Mouse (Mus musculus): ENCODE results near the gene Pdss2. TPM values are rescaled to one million over a fixed set of nuclear protein-coding genes. Genes with fewer than 3 reads are reported as not detected.

Pdss2 gene
- polyA plus RNA-seq, 1 experiment = 3.7 TPM

DNA sequence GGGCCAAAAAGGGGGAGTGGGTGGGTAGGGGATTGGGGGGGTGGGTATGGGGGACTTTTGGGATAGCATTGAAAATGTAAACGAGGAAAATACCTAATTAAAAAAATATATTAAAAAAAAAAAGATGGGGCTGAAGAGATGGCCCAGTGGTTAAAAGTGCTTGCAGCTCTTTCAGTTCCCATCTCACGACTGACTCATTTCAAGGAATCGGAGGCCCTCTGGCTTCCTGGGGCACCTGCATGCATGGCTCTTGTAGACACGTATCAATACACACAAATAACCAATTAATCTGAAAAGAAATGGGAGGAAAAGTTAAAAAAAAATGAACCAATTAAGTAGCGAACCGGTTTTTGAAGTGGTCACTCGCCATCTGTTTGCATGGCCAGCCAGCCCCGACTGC, 155.5 kb downstream of the Pdss2 start:
- Histone ChIP-seq H3K36me3 (ENCODE audit: control insufficient read depth, insufficient read depth, low read length) (no peaks in the 10 kb centered on the region), H3K4me1 (ENCODE audit: control insufficient read depth, insufficient read depth, low read length) (no peaks in the 10 kb centered on the region), H3K27me3 (ENCODE audit: control insufficient read depth, insufficient read depth, low read length) (no peaks in the 10 kb centered on the region), H3K4me3 (ENCODE audit: control insufficient read depth, low read depth, low read length) (no peak overlapping the region), H3K27ac (ENCODE audit: control insufficient read depth, insufficient read depth, low read depth, low read length) (no peak overlapping the region)
- no peak for TF ChIP-seq CTCF (IDR thresholded peaks at IDR 0.05; ENCODE audit: control insufficient read depth, insufficient read depth, insufficient replicate concordance, low read depth, low read length)
- TF ChIP-seq POLR2A (IDR thresholded peaks at IDR 0.05; ENCODE audit: control insufficient read depth, low read depth, low read length) = no peak

DNA sequence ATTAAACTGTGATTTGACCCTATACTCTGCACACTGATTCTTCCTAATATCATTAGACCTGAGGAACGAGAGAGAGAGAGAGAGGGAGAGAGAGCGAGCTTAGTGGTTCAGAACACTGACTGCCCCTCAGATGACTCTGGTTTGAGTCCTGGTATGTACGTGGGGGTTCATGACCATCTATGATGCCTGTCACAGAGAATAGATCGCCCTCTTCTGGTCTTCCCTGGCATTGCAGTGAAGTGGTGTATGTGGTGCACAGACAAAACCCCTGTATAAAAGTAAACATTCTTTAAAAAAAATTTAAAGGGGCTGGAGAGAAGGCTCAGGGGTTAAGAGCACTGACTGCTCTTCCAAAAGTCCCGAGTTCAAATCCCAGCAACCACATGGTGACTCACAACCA, 157.0 kb downstream of the Pdss2 start:
- H3K27ac ChIP-seq (ENCODE audit: control insufficient read depth, insufficient read depth, low read depth, low read length) = no peak overlapping the region
- H3K36me3 ChIP-seq (ENCODE audit: control insufficient read depth, insufficient read depth, low read length) = no peaks in the 10 kb centered on the region
- H3K4me1 ChIP-seq (ENCODE audit: control insufficient read depth, insufficient read depth, low read length) = no peaks in the 10 kb centered on the region
- H3K27me3 ChIP-seq (ENCODE audit: control insufficient read depth, insufficient read depth, low read length) = no peaks in the 10 kb centered on the region
- no peak overlapping the region for H3K4me3 ChIP-seq (ENCODE audit: control insufficient read depth, low read depth, low read length)
- no peak for TF ChIP-seq CTCF (IDR thresholded peaks at IDR 0.05; ENCODE audit: control insufficient read depth, insufficient read depth, insufficient replicate concordance, low read depth, low read length)
- TF ChIP-seq POLR2A (IDR thresholded peaks at IDR 0.05; ENCODE audit: control insufficient read depth, low read depth, low read length) = no peak

DNA sequence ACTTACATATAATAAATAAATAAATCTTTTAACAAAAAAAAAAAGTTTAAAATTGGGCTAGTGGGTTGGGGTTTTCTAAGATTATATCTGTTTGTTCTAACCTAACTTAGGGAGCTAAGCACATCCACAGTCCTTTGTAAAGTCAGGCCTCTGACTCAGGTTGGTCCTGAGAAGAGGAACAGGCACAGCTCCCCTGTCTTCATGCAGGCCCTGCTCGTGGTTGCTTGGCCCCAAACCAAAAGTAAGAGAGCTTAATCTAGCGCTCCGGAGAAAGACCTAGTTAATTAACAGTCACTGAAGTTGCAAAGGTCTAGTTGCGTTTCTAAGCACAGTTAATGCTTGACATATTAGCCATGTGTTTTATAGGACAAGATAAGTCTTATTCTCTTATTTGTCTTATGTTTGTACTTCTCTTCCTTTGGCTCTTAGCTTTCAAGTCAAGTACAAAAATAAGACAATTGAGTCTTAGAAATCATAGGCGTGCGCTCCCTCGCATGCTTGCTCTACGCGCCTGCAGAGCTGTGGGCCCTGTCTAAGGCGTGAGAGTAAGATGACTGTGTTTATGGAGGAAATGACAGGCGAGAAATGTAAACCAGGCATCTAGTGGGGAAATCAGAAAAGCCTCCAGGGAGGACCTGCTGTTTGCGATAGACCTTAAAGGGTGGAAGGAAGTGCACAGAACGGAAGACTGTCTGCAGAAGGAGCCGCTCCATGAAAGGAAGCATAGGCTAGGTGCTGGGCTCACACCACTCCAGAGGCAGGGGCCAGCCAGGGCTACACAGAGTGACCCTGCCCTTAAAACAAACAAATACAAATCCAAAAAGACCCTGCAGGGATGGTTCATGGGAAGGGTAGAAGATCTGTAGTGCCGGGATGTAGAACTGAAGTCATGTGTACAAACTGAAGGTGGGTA, 157.7 kb downstream of the Pdss2 start:
- Histone ChIP-seq H3K27me3 (ENCODE audit: control insufficient read depth, insufficient read depth, low read length) (no peaks in the 10 kb centered on the region), H3K36me3 (ENCODE audit: control insufficient read depth, insufficient read depth, low read length) (no peaks in the 10 kb centered on the region), H3K27ac (ENCODE audit: control insufficient read depth, insufficient read depth, low read depth, low read length) (no peak overlapping the region), H3K4me1 (ENCODE audit: control insufficient read depth, insufficient read depth, low read length) (no peaks in the 10 kb centered on the region), H3K4me3 (ENCODE audit: control insufficient read depth, low read depth, low read length) (no peak overlapping the region)
- TF ChIP-seq POLR2A (IDR thresholded peaks at IDR 0.05; ENCODE audit: control insufficient read depth, low read depth, low read length) = no peak
- TF ChIP-seq CTCF (IDR thresholded peaks at IDR 0.05; ENCODE audit: control insufficient read depth, insufficient read depth, insufficient replicate concordance, low read depth, low read length) = no peak

DNA sequence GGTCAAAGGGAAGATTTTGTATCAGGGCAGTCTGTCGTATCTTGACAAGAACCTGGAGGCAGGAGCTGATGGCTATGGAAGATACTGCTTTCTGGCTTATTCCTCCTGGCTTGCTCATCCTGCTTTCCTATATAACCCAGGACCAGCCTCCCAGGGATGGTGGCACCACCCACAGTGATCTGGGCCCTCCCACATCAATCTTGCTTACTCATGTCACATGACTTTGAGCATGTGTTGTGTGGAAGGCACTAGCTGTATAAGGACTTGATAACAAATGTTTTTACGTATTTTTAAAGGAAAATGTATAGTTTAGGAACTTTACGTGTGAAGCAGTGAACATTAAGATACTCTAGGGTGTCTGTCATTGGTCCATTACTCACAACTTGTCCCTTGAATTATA, 161.4 kb downstream of the Pdss2 start:
- Histone ChIP-seq H3K4me3 (ENCODE audit: control insufficient read depth, low read depth, low read length) (no peak overlapping the region), H3K4me1 (ENCODE audit: control insufficient read depth, insufficient read depth, low read length) (no peaks in the 10 kb centered on the region), H3K27me3 (ENCODE audit: control insufficient read depth, insufficient read depth, low read length) (no peaks in the 10 kb centered on the region), H3K27ac (ENCODE audit: control insufficient read depth, insufficient read depth, low read depth, low read length) (no peak overlapping the region), H3K36me3 (ENCODE audit: control insufficient read depth, insufficient read depth, low read length) (no peaks in the 10 kb centered on the region)
- TF ChIP-seq CTCF (IDR thresholded peaks at IDR 0.05; ENCODE audit: control insufficient read depth, insufficient read depth, insufficient replicate concordance, low read depth, low read length) (no peak), POLR2A (IDR thresholded peaks at IDR 0.05; ENCODE audit: control insufficient read depth, low read depth, low read length) (no peak)

DNA sequence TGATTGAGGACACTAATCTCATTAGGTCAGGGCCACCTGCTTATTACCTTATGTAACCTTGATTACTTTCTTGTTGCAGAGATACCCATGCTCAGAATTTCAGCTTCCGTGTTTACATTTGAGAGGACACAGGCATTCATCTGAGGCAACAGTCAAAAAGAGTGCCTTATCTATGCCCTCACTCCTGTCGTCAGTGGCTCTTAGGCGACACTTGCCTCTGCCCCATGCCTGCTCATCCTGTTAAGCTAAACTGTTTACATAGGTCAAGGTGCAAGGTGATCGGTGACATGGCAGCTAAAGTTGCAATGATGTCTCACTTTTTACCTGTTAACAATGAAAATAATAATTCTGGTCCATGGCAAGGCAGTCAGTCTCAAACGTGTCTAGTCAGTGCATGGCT, 163.3 kb downstream of the Pdss2 start:
- no peak for TF ChIP-seq CTCF (IDR thresholded peaks at IDR 0.05; ENCODE audit: control insufficient read depth, insufficient read depth, insufficient replicate concordance, low read depth, low read length)
- no peaks in the 10 kb centered on the region for H3K27me3 ChIP-seq (ENCODE audit: control insufficient read depth, insufficient read depth, low read length)

DNA sequence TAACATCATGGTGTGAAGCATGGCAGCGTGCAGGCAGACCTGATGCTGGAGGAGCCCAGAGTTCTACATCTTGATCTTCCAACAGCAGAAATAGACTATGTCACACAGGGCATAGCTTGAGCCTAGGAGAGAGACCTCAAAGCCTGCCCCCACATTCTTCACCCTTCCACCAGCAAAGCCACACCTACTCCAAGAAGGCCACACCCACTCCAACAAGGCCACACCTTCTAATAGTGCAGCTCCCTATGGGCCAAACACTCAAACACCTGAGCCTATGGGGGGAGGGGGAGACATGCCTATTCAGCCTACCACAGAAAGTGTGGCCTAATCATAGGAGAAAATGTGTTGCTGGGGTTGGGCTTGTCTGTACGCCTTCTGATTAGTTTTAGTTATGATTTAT, 171.6 kb downstream of the Pdss2 start:
- no peak overlapping the region for H3K27ac ChIP-seq (ENCODE audit: control insufficient read depth, insufficient read depth, low read depth, low read length)
- TF ChIP-seq POLR2A (IDR thresholded peaks at IDR 0.05; ENCODE audit: control insufficient read depth, low read depth, low read length) = no peak
- no peak for TF ChIP-seq CTCF (IDR thresholded peaks at IDR 0.05; ENCODE audit: control insufficient read depth, insufficient read depth, insufficient replicate concordance, low read depth, low read length)
- no peaks in the 10 kb centered on the region for H3K27me3 ChIP-seq (ENCODE audit: control insufficient read depth, insufficient read depth, low read length)
- no peaks in the 10 kb centered on the region for H3K4me1 ChIP-seq (ENCODE audit: control insufficient read depth, insufficient read depth, low read length)
- no peak overlapping the region for H3K4me3 ChIP-seq (ENCODE audit: control insufficient read depth, low read depth, low read length)
- H3K36me3 ChIP-seq (ENCODE audit: control insufficient read depth, insufficient read depth, low read length) = no peaks in the 10 kb centered on the region

More for the DNA sequence above, 163.3 kb downstream of the Pdss2 start:
- no peaks in the 10 kb centered on the region for H3K36me3 ChIP-seq (ENCODE audit: control insufficient read depth, insufficient read depth, low read length)
- no peak overlapping the region for H3K4me3 ChIP-seq (ENCODE audit: control insufficient read depth, low read depth, low read length)
- H3K27ac ChIP-seq (ENCODE audit: control insufficient read depth, insufficient read depth, low read depth, low read length) = no peak overlapping the region
- no peaks in the 10 kb centered on the region for H3K4me1 ChIP-seq (ENCODE audit: control insufficient read depth, insufficient read depth, low read length)

DNA sequence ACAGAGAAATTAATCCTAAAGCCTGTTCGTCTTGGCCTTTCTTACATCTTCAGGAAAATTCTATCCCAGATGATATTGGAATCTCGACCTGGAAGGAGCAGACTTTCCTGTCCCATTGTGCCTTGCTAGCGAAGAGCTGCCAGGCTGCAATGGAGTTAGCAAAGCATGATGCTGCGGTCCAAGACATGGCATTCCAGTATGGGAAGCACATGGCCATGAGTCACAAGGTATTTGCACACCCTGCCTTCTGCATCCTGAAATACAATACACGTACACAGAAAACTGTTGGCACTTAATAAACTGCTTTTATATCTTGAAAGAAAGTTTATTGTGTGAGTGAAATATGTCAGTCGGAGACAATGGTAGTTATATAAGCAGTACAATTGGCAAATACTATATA, 172.5 kb downstream of the Pdss2 start:
- Histone ChIP-seq H3K4me1 (ENCODE audit: control insufficient read depth, insufficient read depth, low read length) (no peaks in the 10 kb centered on the region), H3K27ac (ENCODE audit: control insufficient read depth, insufficient read depth, low read depth, low read length) (no peak overlapping the region), H3K27me3 (ENCODE audit: control insufficient read depth, insufficient read depth, low read length) (no peaks in the 10 kb centered on the region), H3K36me3 (ENCODE audit: control insufficient read depth, insufficient read depth, low read length) (no peaks in the 10 kb centered on the region), H3K4me3 (ENCODE audit: control insufficient read depth, low read depth, low read length) (no peak overlapping the region)
- TF ChIP-seq POLR2A (IDR thresholded peaks at IDR 0.05; ENCODE audit: control insufficient read depth, low read depth, low read length) (no peak), CTCF (IDR thresholded peaks at IDR 0.05; ENCODE audit: control insufficient read depth, insufficient read depth, insufficient replicate concordance, low read depth, low read length) (no peak)
